Mouse (Mus musculus) stomach, postnatal 0 days (tissue): ENCODE data around the gene Cdh23.

Experiments used
- CTCF ChIP-seq: IDR thresholded peaks from 2 replicates; pipeline ENCODE4 v1.5.1; 2016; ENCODE audit warnings: antibody characterized with exemption, low read depth, mild to moderate bottlenecking, moderate library complexity
- EP300 ChIP-seq: optimal IDR thresholded peaks from 2 replicates; pipeline ENCODE3; 2016; ENCODE audit warnings: antibody characterized with exemption

- TF ChIP-seq CTCF (no peak), EP300 (no peak)
These were observed 409.1 kb downstream of the Cdh23 start for GRCm38 (mm10) chr10:60287161-60287560.
